Mouse (Mus musculus): ENCODE measurements at regions not wholly inside any gene's neighbourhood (a gene's known extent, or its start where the extent isn't known, plus 50 kb on each side); places are given as distances from the start of the nearest gene placed in this dataset.
A peak's percentile ranks its signal among the peaks of the same experiment; 100 is the strongest.

GRCm38 (mm10) chr17:88262326-88263187 is 178.0 kb upstream of the Foxn2 start:
- no peaks in the 10 kb centered on the region for H3K36me3 ChIP-seq
- peaks cover 11% of the 10 kb centered on the region; the same call in 1 of the 2 replicates for H3K4me1 ChIP-seq (replicated peaks)
- no peak overlapping the region for H3K4me3 ChIP-seq (replicated peaks)
- no peak overlapping the region for H3K4me2 ChIP-seq (replicated peaks)
- H3K27me3 ChIP-seq: no peaks in the 10 kb centered on the region
- H3K9ac ChIP-seq (replicated peaks): no peak overlapping the region
- ATAC-seq: no peak
- no peak overlapping the region for H3K27ac ChIP-seq
- 70% methylated on average over 13 of the region's 13 CpGs for WGBS
- H3K9me3 ChIP-seq: no peaks in the 10 kb centered on the region

GRCm38 (mm10) chr17:88265291-88265690 is 175.2 kb upstream of the Foxn2 start:
- ATAC-seq: no peak
- Histone ChIP-seq H3K4me1 (replicated peaks) (peaks cover 11% of the 10 kb centered on the region; the same call in 1 of the 2 replicates), H3K4me3 (replicated peaks) (no peak overlapping the region), H3K27me3 (no peaks in the 10 kb centered on the region), H3K27ac (no peak overlapping the region), H3K4me2 (replicated peaks) (no peak overlapping the region), H3K9me3 (no peaks in the 10 kb centered on the region), H3K36me3 (no peaks in the 10 kb centered on the region), H3K9ac (replicated peaks) (no peak overlapping the region)
- whole genome bisulfite sequencing: 91% methylated on average over 13 of the region's 13 CpGs

GRCm38 (mm10) chr17:88268216-88268615 is 172.3 kb upstream of the Foxn2 start:
- no peak overlapping the region for H3K9ac ChIP-seq (replicated peaks)
- H3K27me3 ChIP-seq: no peaks in the 10 kb centered on the region
- H3K9me3 ChIP-seq: no peaks in the 10 kb centered on the region
- H3K4me1 ChIP-seq (replicated peaks): no peaks in the 10 kb centered on the region
- no peak overlapping the region for H3K4me2 ChIP-seq (replicated peaks)
- H3K36me3 ChIP-seq: no peaks in the 10 kb centered on the region
- H3K27ac ChIP-seq: no peak overlapping the region
- 84% methylated on average over 8 of the region's 8 CpGs for WGBS
- no peak overlapping the region for H3K4me3 ChIP-seq (replicated peaks)
- no peak for ATAC-seq

GRCm38 (mm10) chr17:88268802-88269201 is 171.7 kb upstream of the Foxn2 start:
- H3K36me3 ChIP-seq: no peaks in the 10 kb centered on the region
- ATAC-seq: no peak
- no peaks in the 10 kb centered on the region for H3K4me1 ChIP-seq (replicated peaks)
- 97% methylated on average over 14 of the region's 14 CpGs for WGBS
- H3K4me3 ChIP-seq (replicated peaks): no peak overlapping the region
- H3K27me3 ChIP-seq: no peaks in the 10 kb centered on the region
- H3K9me3 ChIP-seq: no peaks in the 10 kb centered on the region
- H3K4me2 ChIP-seq (replicated peaks): no peak overlapping the region
- no peak overlapping the region for H3K9ac ChIP-seq (replicated peaks)
- no peak overlapping the region for H3K27ac ChIP-seq

GRCm38 (mm10) chr17:88270896-88271295 is 169.6 kb upstream of the Foxn2 start:
- no peaks in the 10 kb centered on the region for H3K36me3 ChIP-seq
- no peaks in the 10 kb centered on the region for H3K27me3 ChIP-seq
- no peak overlapping the region for H3K9ac ChIP-seq (replicated peaks)
- no peak for ATAC-seq
- no peaks in the 10 kb centered on the region for H3K9me3 ChIP-seq
- H3K4me3 ChIP-seq (replicated peaks): no peak overlapping the region
- 83% methylated on average over 5 of the region's 5 CpGs for WGBS
- H3K4me2 ChIP-seq (replicated peaks): no peak overlapping the region
- no peak overlapping the region for H3K27ac ChIP-seq
- H3K4me1 ChIP-seq (replicated peaks): peaks cover 10% of the 10 kb centered on the region

- no peak overlapping the region for H3K27ac ChIP-seq
- no peaks in the 10 kb centered on the region for H3K9me3 ChIP-seq
- no peak overlapping the region for H3K9ac ChIP-seq (replicated peaks)
- ATAC-seq: no peak
- H3K4me2 ChIP-seq (replicated peaks): no peak overlapping the region
- H3K4me1 ChIP-seq (replicated peaks): peaks cover 10% of the 10 kb centered on the region
- no peaks in the 10 kb centered on the region for H3K36me3 ChIP-seq
- H3K4me3 ChIP-seq (replicated peaks): no peak overlapping the region
- 97% methylated on average over 5 of the region's 5 CpGs for WGBS
- no peaks in the 10 kb centered on the region for H3K27me3 ChIP-seq
Measured at GRCm38 (mm10) chr17:88272161-88272560, 168.3 kb upstream of the Foxn2 start.

- H3K27ac ChIP-seq: no peak overlapping the region
- WGBS: 88% methylated on average over 9 of the region's 9 CpGs
- ATAC-seq: no peak
Measured at GRCm38 (mm10) chr17:88273520-88273919, 167.0 kb upstream of the Foxn2 start.

GRCm38 (mm10) chr17:88274003-88274698 is 166.4 kb upstream of the Foxn2 start:
- no peak overlapping the region for H3K4me3 ChIP-seq (replicated peaks)
- no peaks in the 10 kb centered on the region for H3K27me3 ChIP-seq
- H3K4me1 ChIP-seq (replicated peaks): peaks cover 10% of the 10 kb centered on the region
- no peaks in the 10 kb centered on the region for H3K9me3 ChIP-seq
- no peak overlapping the region for H3K4me2 ChIP-seq (replicated peaks)
- no peak overlapping the region for H3K9ac ChIP-seq (replicated peaks)
- 0 out of 2 replicates have a peak, but pooled peaks have one; percentile 48 for ATAC-seq
- H3K36me3 ChIP-seq: no peaks in the 10 kb centered on the region
- H3K27ac ChIP-seq: peak overlapping the region; percentile 35; the same call in 1 of the 2 replicates
- WGBS: 78% methylated on average over 14 of the region's 14 CpGs

More at GRCm38 (mm10) chr17:88273520-88273919, 167.0 kb upstream of the Foxn2 start:
- Histone ChIP-seq H3K4me3 (replicated peaks) (no peak overlapping the region), H3K9ac (replicated peaks) (no peak overlapping the region), H3K27me3 (no peaks in the 10 kb centered on the region), H3K36me3 (no peaks in the 10 kb centered on the region), H3K9me3 (no peaks in the 10 kb centered on the region), H3K4me1 (replicated peaks) (peaks cover 10% of the 10 kb centered on the region), H3K4me2 (replicated peaks) (no peak overlapping the region)

- H3K4me3 ChIP-seq (replicated peaks): no peak overlapping the region
- no peak overlapping the region for H3K4me2 ChIP-seq (replicated peaks)
- 44% methylated on average over 6 of the region's 6 CpGs for WGBS
- peak; percentile 86 for ATAC-seq
- no peaks in the 10 kb centered on the region for H3K27me3 ChIP-seq
- H3K36me3 ChIP-seq: no peaks in the 10 kb centered on the region
- H3K9ac ChIP-seq (replicated peaks): no peak overlapping the region
- H3K9me3 ChIP-seq: no peaks in the 10 kb centered on the region
- H3K4me1 ChIP-seq (replicated peaks): peaks cover 10% of the 10 kb centered on the region
- H3K27ac ChIP-seq: peak overlapping the region; percentile 51; the same call in 1 of the 2 replicates
Measured at GRCm38 (mm10) chr17:88274720-88275433, 165.6 kb upstream of the Foxn2 start.

GRCm38 (mm10) chr17:88279656-88280055 is 160.9 kb upstream of the Foxn2 start:
- Histone ChIP-seq H3K9me3 (0 out of 2 replicates have a peak, but pooled peaks cover 2% of the 10 kb centered on the region), H3K27me3 (no peaks in the 10 kb centered on the region), H3K4me1 (replicated peaks) (peaks cover 8% of the 10 kb centered on the region), H3K4me2 (replicated peaks) (no peak overlapping the region), H3K9ac (replicated peaks) (no peak overlapping the region), H3K36me3 (no peaks in the 10 kb centered on the region), H3K4me3 (replicated peaks) (no peak overlapping the region), H3K27ac (no peak overlapping the region)
- WGBS: 85% methylated on average over 5 of the region's 5 CpGs
- no peak for ATAC-seq

- WGBS: 64% methylated on average over 1 of the region's 1 CpGs
Measured at GRCm38 (mm10) chr17:88282711-88283110, 157.8 kb upstream of the Foxn2 start.

GRCm38 (mm10) chr17:88284477-88284876 is 156.0 kb upstream of the Foxn2 start:
- no peak overlapping the region for H3K27ac ChIP-seq
- 93% methylated on average over 3 of the region's 3 CpGs for WGBS
- no peak overlapping the region for H3K9ac ChIP-seq (replicated peaks)
- H3K36me3 ChIP-seq: no peaks in the 10 kb centered on the region
- no peaks in the 10 kb centered on the region for H3K27me3 ChIP-seq
- no peaks in the 10 kb centered on the region for H3K4me1 ChIP-seq (replicated peaks)
- H3K9me3 ChIP-seq: peaks cover 14% of the 10 kb centered on the region; the same call in 1 of the 2 replicates
- ATAC-seq: no peak
- H3K4me3 ChIP-seq (replicated peaks): no peak overlapping the region
- no peak overlapping the region for H3K4me2 ChIP-seq (replicated peaks)

More at GRCm38 (mm10) chr17:88282711-88283110, 157.8 kb upstream of the Foxn2 start:
- Histone ChIP-seq H3K4me2 (replicated peaks) (no peak overlapping the region), H3K4me1 (replicated peaks) (no peaks in the 10 kb centered on the region), H3K27ac (no peak overlapping the region), H3K9ac (replicated peaks) (no peak overlapping the region), H3K27me3 (no peaks in the 10 kb centered on the region), H3K4me3 (replicated peaks) (no peak overlapping the region), H3K9me3 (0 out of 2 replicates have a peak, but pooled peaks cover 4% of the 10 kb centered on the region), H3K36me3 (no peaks in the 10 kb centered on the region)
- ATAC-seq: no peak
